Mouse (Mus musculus) cerebellum, adult (tissue): ENCODE results near the gene Btbd6.

Experiments
- ATAC-seq: cut with Nextera tagmentation; 2 replicates; pipeline ENCODE4 v1.9.2; 2017; ENCODE audit warnings: mild to moderate bottlenecking, moderate library complexity, mixed read lengths; ENCODE audit not compliant: insufficient number of reproducible peaks, low FRiP score, low TSS enrichment

The Btbd6 gene

DNA sequence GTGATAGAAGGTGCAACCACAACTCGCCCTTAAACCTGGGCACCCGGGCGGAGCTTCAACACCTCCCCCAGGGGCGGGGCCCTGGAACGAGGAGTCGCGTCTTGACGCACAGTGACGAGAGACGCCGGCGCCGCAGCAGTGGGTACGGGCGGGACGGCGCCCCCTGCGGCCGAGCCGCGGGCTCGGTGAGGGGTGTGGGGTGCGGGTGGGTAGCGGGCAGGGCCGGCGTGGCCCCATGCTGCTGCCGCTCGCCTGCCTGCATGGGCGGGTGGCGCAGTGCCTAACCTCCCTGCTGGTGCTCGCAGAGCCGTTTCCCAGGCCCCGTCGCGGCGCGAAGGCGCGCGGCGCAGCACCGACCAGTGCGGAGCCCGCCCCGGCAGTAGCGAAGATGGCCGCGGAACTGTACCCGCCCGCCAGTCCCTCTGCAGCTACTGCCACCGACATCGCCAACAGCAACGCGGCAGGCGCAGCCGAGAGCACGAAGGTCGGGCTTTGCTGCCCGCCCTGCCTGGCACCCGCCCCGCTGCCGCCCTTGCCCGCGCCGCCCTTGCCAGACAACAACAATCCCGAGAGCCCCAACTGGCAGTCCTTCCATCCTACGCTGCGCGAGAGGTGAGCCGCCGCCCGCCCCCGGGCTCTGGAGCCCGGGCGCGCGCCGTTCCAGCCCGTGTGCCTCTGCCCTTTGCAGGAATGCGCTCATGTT is at the start of gene Btbd6:
Gene Btbd6 (plus strand): TSS at position 112 of the 703 bp plus-strand sequence.
- peak; percentile 91 for ATAC-seq

DNA sequence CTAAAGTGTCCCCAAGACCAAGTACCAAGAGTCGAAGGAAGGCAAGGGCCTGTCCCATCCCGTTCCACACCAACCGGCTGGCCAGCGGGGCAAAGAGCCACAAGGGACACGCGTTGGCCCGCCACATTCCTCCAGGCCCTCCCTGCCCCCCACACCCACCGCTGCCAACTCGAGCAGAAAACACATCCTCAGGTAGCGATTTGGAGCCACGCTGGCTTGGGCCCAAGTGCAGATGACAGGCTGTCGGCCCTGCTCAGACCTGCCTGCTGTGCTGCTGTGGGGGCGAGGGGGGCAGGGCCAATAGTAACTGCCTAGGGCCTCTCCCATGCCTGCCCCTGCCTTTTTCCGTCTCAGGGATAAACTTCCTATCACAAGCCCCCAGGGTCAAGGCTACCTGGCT is 49.0 kb upstream of the Btbd6 start:
- ATAC-seq, result no peak

DNA sequence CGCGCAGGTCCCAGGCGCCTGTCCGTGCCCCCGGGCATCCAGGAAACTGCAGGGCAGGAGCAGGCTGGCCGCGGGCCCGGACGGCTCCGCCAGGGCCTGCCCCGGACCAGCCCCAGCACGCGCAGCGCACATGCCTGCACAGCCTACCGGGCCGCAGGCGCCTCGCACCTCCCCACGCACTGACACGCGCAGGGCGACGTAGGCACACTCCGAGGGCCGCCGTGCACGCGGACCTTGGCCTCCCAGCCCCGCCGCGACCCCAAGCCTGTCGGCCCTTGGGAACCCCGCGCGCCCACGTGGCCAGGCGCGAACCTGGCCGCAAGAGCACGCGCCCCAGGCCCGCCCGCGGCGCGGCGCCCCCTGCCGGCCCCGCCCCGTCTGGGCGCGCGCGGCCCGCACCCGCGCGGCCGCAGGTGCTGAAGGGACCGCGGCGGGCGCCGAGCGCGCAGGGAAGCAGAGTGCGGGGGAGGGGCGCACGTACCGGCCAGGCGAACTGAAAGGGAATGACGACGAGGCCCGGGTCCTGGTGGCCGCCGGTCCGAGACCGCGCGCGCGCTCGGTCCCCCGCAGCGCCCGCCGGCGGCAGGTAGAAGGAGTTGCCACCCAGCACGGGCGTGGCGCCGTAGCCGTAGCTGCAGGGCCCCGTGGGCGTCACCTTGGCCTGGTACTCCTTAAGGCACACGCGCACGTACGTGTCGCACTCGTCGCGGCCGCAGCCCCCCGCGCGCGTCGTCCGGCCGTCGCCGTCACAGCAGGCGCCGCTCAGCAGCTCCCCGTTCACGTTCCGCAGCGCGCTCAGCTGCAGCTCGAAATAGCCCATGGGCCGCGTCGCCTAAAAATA is 47.7 kb upstream of the Btbd6 start:
- 0 out of 2 replicates have a peak, but pooled peaks have one; percentile 7 for ATAC-seq

DNA sequence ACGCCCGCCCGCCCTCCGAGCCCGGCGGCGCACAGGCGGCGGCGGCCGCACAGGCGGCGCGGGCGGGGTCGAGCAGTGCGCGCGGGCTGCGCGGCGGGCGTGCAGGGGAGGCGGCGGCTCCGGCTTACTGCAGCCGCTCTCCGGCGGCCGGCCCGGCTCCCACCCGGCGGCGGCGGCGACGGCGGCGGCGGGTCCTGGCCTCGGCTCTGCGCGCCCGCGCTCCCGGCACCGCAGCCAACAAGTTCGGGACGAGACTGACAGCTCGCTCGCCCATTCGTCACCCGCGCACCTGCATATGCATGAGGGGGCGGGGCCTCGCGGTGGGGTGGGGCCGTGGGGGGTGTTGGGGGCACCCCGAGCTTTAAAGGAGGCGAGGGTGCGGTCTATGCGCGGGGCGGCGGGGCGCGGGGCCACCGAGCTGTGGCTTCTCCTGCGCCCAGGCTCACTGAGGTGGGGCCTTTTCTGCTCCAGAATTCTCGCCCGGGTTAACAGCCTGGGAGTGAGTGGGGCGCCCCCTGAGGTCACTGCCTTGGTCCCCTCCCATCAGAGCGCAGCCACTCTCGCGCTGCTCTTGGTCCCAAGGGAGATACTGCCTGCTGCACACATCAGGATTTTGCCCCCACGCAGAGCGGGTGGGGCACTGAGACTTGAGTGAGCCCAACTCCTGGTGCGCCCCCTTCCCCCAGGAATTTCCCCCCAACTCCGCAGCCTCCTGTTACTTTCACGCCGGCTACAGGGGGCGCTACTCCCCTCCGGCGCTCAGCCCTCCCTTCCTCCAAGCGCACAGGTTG is 46.5 kb upstream of the Btbd6 start, which contains the start of gene Jag2:
Gene Jag2 (minus strand): TSS at position 215 of the 791 bp plus-strand sequence.
- ATAC-seq, result peak; percentile 34; the same call in 1 of the 2 replicates

DNA sequence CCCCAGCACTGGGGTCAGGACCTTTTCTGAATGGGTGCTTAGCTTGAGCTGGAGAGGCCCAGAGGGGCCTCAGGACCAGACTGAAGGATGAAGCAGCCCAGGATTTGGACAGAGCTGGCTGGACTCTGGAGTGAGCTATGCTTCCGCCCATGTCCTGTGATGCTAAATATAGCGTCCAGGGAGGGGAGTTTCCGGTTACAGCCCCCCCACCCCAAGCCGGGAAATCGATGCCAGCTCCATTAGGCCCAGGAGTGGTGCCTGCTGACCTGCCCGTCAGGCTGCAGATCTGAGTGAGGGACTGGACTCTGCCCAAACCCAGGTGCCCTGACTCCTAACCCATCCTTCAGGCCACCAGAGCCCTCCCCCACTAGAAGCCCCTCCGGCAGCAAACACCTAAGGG is 43.6 kb upstream of the Btbd6 start:
- ATAC-seq, result no peak

DNA sequence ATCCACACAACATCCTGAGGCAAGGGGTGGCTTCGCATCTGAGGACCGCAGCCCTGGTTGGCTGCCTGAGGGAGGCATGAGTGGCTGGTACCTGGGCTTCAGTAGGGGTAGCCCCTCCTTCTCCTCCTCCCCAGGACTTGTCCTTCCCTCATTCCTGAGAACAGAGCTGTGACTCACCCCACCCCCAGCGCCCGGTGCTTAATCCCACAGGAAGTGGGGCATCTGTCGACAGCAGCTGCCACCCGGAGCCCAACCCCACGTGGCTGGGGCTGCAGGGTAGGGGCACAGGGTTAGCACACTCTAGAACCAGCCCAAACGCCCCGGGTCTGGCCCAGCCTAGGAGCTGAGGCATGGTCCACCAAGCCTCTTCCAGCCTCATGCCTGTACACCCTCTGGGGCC is 38.4 kb upstream of the Btbd6 start:
- no peak for ATAC-seq

DNA sequence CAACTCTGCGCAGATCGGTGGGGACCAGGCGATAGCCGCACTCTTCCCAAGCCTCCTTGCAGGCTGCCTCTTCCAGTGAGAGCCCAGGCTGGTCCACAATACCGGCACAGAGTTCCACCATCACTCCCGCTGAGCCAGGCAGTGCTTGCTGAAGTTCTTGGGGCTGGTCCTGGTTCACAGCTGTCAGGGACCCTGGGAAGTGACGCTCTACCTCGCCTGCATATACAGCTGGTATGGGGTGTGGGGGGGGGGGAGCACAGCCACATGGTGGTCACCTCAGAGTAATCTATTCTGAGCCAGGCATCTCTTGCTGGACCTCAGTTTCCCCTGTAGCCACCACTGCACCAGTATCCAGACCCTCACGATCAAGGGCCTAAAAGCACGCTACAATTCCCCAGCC is 37.9 kb upstream of the Btbd6 start:
- no peak for ATAC-seq

DNA sequence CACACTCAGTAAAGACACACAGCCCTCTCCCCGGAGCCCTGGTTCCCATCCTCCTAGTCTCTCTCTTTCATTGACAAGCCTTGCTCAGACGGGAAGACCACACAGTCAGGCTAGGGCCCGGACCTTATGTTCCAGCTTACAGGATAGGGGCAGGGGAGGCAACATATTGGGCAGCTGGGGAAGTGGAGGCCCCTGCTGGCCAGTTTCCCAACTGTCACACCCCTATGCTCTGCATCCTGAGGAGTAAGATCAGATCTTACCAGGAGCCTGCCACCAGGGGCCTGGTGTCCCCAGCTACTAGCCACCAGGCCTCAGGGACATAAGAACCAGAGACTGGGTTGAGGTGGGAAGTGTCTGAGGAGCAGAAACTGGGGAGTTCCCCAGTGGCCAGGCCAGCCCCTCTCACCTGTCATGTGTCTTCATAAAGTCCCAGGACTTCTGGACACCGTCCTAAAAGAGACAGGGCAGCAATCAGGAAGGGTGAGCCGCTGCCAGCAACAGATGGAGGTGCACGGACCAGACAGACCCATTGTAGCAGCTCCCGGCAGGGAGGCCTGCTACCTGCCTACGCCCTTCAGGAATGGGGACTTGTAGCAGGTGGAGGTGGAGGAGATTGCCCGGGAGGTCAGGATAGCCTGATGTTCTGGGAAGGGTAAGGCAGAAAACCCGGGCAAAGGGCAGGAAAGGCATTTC is 37.3 kb upstream of the Btbd6 start:
- ATAC-seq, result peak; percentile 58; the same call in 1 of the 2 replicates

DNA sequence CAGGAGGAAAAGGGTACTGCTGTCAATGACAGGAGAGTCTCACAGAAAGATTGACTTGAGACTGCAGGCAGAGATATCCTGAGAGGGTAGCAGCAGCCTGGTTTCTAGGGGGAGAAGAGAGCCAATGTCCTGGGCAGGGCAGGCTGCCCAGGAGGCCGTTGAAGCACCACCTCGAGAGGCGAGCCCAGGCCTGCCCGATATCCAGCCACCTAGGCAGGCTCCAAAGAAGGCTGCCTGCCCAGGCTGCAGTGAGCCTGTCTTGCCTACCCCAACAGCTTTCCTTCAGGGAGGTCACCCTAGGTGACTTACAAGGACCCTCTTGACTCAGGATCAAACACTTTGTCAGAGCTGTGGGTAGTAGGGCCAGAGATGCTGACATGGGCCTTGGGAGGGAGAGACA is 36.0 kb upstream of the Btbd6 start:
- no peak for ATAC-seq

DNA sequence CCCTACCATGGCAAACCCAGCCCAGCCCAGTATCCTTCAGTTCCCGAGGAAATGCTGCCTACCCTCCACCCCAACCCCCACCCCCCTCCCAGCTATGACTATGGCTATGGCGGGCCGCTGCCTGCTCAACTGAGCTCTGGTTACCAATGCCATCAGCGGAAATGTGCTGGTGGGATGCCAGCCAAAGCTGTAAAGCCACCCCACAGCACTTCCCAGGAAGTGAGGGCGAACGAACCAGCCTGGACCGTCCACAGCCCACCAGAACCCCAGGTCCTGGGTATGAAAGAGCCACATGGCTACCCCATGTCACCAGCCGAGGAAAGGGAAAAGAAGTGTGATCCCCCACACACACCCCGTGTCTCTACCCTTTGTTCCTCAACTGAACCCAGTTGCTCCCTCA is 35.6 kb upstream of the Btbd6 start:
- no peak for ATAC-seq

DNA sequence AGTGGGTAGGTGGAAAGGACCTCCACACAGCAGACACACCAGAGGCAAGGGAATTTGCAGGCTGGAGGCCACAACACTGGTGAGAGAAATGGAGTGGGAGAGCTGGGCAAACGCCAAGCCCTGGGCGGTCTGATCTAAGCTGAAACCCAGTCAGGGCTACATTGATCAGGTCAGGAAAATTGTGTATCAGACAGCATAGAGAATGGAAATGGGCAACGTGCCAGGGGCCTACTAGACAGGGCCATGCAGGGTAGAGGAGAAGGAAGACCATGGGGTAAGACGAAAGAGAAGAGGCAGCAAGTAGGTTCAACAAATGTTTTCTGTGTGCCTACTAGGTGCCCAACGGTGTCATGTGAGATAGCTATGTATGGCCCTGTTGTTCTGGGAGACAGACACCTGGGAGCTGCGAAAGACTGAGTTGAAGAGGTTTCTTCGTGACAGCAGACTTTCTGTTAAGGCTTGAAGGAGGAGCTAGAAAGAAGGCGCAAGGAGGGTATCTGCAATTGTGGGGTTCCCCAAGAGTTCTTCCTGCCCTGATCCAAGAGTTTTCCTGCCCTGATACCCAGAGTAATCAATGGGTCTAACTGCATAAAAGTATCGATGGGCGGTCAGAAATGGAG is 35.0 kb upstream of the Btbd6 start:
- ATAC-seq, result no peak

DNA sequence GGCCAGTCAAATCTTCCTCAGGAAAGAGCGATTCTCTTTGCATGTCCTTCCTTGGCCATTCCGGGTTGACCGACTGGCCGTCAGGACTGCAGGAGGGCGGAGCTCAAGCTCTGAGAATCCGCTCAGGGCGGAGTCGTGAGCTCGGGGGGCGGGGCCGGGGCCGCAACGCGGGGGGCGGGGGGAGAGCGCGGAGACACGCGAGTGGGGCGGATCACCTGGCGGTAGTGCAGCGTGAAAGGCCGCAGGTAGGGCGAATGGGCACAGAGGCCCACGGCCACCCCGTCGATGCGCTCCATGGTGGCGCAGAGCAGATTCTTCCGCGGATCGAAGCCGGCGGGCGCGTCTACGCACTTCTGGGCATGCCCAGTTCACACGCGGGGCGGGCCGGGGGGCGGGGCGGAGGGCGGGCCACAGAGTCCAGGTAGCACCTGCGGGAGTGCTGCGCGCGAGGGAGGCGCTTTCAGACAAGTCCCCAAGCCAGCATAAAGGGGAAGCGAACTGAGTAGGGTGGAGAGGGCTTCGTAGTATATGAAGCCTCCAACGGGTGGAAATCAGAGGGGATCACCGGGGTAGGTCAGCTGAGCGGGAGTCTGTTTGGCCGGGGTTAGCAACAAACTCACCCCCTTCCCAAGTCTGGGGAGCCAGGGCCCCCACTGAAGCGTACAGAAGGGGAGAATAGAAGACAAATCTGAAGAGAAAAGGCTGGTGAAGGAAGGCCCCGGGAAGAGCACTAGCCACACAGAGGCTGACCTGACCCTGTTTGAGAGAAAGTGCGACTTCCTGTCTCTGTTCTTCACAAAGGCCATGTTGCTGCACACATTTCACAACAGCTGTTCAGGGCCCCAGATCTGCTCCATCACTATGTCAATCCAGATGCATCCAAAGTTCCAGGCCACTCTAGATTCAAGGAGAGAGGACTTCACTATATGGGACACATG is 34.2 kb upstream of the Btbd6 start, which contains the start of gene Nudt14:
Gene Nudt14 (minus strand): TSS at position 349 of the 938 bp plus-strand sequence.
- ATAC-seq, result no peak

DNA sequence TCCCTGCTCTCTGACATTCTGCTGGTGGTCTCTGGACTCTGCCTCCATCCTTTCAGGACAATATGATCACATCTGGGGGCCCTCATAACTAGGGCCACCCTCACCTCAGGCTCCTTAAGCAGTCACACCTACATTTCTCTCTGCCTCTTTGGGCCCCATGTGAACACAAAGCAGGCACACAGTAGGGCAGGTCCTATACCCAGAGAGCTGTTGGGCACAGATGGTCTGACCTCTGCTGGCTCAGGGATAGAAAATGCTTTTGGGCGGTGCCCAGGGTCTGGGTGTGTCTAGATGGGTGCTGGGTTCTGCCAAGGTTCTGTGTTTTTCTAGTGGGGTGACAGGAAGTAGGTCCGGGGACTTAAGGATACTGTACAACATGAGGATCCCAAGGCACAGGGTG is 32.6 kb upstream of the Btbd6 start:
- ATAC-seq, result no peak

DNA sequence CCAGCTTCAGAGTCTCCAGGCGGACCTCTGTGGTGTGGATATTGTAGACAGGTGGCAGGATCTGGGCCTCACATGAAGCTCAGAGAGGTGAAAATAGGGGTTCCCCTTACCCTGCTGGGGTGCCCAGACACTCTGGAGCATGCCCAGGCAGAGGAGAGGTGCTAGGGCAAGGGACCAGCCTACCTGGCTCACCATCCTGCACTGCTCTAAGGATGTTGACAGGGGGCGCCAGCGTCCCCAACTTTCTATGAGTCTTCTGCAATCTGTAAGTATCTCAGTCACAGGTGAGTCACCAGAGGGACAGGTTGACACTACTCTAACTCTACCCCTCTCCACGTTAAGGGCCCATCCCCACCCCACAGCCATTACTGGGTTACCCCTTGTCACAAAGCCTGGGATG is 29.0 kb upstream of the Btbd6 start:
- no peak for ATAC-seq

DNA sequence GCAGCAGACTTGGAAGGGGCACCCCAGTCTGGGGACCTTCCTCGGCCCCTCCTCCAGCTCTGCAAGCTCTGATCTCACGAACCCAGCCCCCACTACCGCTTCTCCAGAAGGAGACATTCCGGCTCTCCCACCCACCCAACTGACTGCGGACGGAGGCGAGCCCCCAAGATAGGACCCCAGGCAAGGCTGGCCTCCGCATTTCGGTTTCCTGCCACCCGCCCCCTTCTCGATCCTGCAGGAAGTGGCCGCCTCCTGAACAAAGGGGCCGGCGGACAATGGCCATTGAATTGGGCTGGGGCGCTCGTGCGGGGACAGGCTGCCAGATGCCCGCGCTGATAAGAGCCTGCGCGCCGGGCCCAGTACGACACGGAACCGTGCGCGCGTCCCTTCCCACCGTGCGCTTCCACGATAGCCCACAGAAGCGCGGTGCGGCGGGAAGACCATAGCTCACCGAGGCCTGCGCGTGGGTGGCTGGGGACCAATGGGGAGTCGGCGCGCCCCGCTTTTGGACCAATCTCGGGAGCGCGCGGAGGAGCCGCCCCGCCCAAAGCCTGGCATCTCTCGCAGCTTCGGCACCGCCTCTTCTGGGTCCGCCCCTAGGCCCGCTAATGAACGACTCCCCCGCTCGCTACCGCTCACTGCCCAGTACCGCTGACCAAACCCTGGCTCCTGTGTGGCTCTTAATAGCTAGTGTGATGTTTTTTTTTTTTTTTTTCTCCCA is 26.1 kb upstream of the Btbd6 start:
- ATAC-seq, result peak; percentile 80

DNA sequence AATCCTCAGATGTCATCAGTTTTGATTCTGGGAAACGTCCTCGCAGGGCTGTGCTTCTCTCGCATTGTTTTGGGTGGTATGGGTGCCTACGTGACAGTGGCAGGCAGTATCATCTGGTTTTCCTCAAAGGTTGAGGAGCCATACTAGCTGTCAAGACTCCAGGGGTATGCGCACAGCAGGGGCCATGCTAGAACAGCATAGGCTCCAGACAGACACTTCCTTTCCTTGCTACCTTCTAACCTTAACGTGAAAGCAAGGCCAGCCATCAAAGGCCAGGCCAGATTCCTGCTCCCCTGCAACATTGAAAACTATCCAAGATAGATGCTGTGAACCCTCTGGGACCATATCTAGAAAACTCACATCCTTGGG is 25.5 kb upstream of the Btbd6 start:
- peak; percentile 4; the same call in 1 of the 2 replicates for ATAC-seq

DNA sequence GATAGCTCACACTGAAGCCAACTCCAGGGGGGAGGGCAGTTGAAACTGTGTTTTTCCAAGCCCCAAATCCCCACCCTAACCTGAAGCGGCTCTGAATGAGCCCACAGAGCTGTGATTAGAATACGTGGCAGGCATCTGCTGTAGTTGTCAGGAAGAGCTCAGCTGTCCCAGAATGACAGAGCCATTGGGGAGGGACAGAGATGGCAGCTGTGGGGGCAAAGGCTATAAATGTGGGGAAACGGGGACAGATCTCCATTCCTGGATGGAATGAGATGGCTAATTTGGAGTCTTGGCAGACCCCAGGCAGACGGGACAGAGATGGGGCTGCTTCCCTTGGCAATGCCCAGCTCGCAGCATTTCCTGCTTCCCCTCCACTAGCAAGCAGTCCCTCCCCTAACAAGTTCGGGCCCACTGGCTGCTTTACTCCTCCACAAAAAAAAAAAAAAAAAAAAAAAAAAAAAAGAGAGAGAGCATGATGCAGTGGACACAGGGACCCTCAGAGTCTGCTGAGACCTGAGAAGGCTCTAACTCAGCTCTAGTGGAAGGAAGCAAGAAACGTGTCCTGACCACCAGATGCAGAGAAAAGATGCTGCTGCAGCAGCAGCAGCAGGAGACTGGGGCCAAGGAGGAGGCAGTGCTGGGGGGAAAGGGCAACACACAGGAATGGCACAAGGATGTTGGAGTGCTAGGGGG is 25.0 kb upstream of the Btbd6 start:
- no peak for ATAC-seq
